Mouse (Mus musculus): Measurements from ENCODE around the gene Eef1e1.

DNA sequence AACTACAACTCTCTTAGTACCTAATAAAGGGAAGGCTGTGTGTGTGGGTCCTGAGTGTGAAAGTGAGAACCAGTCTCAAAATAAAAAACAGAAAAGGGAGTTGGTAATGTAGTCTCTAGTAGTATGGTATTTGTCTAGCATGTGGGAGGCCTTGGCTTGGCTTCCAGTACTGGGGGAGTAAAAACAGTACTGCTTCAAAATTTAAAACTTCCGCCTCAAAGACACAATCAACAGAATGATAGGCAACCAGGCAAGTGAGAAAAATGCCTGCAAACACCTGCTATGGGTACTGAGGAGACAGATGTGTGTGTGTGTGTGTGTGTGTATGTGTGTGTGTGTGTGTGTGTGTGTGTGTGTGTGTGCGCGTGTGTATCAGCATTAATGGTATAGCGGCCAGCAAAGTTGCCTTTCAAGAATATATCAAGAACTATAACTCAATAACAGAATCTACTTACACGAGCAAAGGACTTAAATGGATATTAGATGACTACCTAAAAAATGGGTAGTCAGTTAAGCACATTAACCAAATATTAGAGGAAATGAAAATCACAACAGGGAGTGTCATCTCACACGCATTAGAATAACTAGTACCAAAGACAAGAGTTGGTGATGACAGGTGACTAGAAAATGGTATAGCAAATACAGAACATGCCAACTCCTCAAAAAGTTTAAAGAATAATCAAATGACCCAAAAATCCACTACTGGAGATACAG is 25.4 kb downstream of the Eef1e1 start:
- TF ChIP-seq CTCF (IDR thresholded peaks at IDR 0.05; ENCODE audit: insufficient read depth, low read length): no peak
- no peak for TF ChIP-seq POLR2A (IDR thresholded peaks at IDR 0.05; ENCODE audit: borderline replicate concordance, extremely low read depth, low read depth, low read length)
